Mouse (Mus musculus): ENCODE measurements around the gene Tnnt2.

DNA sequence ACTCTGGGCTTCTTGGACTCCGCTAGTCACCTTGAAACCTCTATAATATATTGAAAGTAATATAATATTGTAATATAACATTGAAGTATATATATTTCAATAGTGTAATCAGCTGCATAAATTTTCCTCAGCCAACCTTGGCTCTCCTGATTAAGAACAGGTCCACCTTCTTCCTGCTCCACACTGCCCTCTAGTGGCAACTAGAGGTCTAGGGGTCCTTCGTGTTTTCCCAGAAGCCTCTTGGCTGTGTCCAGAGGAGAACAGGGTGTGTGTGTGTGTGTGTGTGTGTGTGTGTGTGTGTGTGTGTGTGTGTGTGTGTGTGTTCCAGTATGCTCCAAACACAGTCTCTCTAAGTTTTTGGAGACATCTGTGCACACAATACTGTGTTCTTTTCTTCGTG, 48.4 kb upstream of the Tnnt2 start:
- TF ChIP-seq CTCF (IDR thresholded peaks at IDR 0.05; ENCODE audit: extremely low read depth, insufficient read length, insufficient replicate concordance, low read depth, low read length) (peak; percentile 63; the same call in 1 of the 2 replicates), POLR2A (IDR thresholded peaks at IDR 0.05; ENCODE audit: low read depth, low read length) (no peak)
